Mouse (Mus musculus): Measurements from ENCODE around the gene Syt13. TPM values are rescaled to one million over a fixed set of nuclear protein-coding genes. Genes with fewer than 3 reads are reported as not detected.

Syt13 gene
- 0.07 and 0.13 TPM in 2 replicates for polyA plus RNA-seq (2012; rRNA removed)
- polyA plus RNA-seq (2014; fragmentation: Nextera tagmentation; extraction: Ambion mirVana), result 0.05 and 0.06 TPM in 2 replicates

GRCm38 (mm10) chr2:92914933-92915553, at the start of gene Syt13:
Syt13 (plus strand) TSS chr2:92915098.
- H3K27me3 ChIP-seq (ENCODE audit: control insufficient read depth, insufficient read depth, low read length), result peaks cover 26% of the 10 kb centered on the region
- no peak for DNase-seq (ENCODE audit: low read depth in 3 of 3, low spot score in 3 of 3)
- H3K9ac ChIP-seq (replicated peaks), result no peak within 1 kb of the TSS

GRCm38 (mm10) chr2:92866616-92867015, 48.3 kb upstream of the Syt13 start:
- Histone ChIP-seq H3K27ac (no peak overlapping the region), H3K9ac (replicated peaks) (no peak overlapping the region), H3K4me3 (ENCODE audit: insufficient read depth in 1 of 2, low read depth in 2 of 2, low read length in 2 of 2) (no peak overlapping the region), H3K9me3 (ENCODE audit: control insufficient read depth, low read length) (no peaks in the 10 kb centered on the region), H3K4me1 (replicated peaks; ENCODE audit: control insufficient read depth in 2 of 2, insufficient read depth in 2 of 2, low read length in 1 of 2) (no peaks in the 10 kb centered on the region), H3K4me2 (ENCODE audit: low read depth) (no peak overlapping the region), H3K36me3 (replicated peaks; ENCODE audit: control insufficient read depth, insufficient read depth, low read depth) (no peaks in the 10 kb centered on the region), H3K27me3 (ENCODE audit: control insufficient read depth, insufficient read depth, low read length) (no peaks in the 10 kb centered on the region; the same call in 1 of the 2 replicates)
- ATAC-seq (ENCODE audit: insufficient read depth) (no peak), DNase-seq (ENCODE audit: low read depth in 3 of 3, low spot score in 3 of 3) (no peak)
- TF ChIP-seq CTCF (IDR thresholded peaks at IDR 0.05; ENCODE audit: low read depth), result no peak
- no peak for TF ChIP-seq EP300 (IDR thresholded peaks at IDR 0.05; ENCODE audit: low read depth)
- WGBS (ENCODE audit: insufficient replicate concordance), result 14% methylated on average over 2 of the region's 2 CpGs

More at GRCm38 (mm10) chr2:92914933-92915553, at the start of gene Syt13:
- no peak within 1 kb of the TSS for H3K4me3 ChIP-seq (ENCODE audit: insufficient read depth in 1 of 2, low read depth in 2 of 2, low read length in 2 of 2)
- H3K4me2 ChIP-seq (ENCODE audit: low read depth), result no peak within 1 kb of the TSS
- no peak for ATAC-seq (ENCODE audit: insufficient read depth)
- no peaks in the 10 kb centered on the region for H3K36me3 ChIP-seq (replicated peaks; ENCODE audit: control insufficient read depth, insufficient read depth, low read depth)
- H3K9me3 ChIP-seq (ENCODE audit: control insufficient read depth, low read length), result no peaks in the 10 kb centered on the region
- WGBS (ENCODE audit: insufficient replicate concordance), result 1% methylated on average over 36 of the region's 38 CpGs
- TF ChIP-seq CTCF (IDR thresholded peaks at IDR 0.05; ENCODE audit: low read depth), result no peak
- no peak for TF ChIP-seq EP300 (IDR thresholded peaks at IDR 0.05; ENCODE audit: low read depth)
- H3K4me1 ChIP-seq (replicated peaks; ENCODE audit: control insufficient read depth in 2 of 2, insufficient read depth in 2 of 2, low read length in 1 of 2), result no peaks in the 10 kb centered on the region
- no peak within 1 kb of the TSS for H3K27ac ChIP-seq

GRCm38 (mm10) chr2:92870139-92870836, 44.6 kb upstream of the Syt13 start:
- Histone ChIP-seq H3K9ac (replicated peaks) (no peak overlapping the region), H3K9me3 (ENCODE audit: control insufficient read depth, low read length) (no peaks in the 10 kb centered on the region), H3K36me3 (replicated peaks; ENCODE audit: control insufficient read depth, insufficient read depth, low read depth) (no peaks in the 10 kb centered on the region), H3K27me3 (ENCODE audit: control insufficient read depth, insufficient read depth, low read length) (no peaks in the 10 kb centered on the region; the same call in 1 of the 2 replicates), H3K4me2 (ENCODE audit: low read depth) (no peak overlapping the region), H3K4me3 (ENCODE audit: insufficient read depth in 1 of 2, low read depth in 2 of 2, low read length in 2 of 2) (no peak overlapping the region), H3K4me1 (replicated peaks; ENCODE audit: control insufficient read depth in 2 of 2, insufficient read depth in 2 of 2, low read length in 1 of 2) (no peaks in the 10 kb centered on the region), H3K27ac (no peak overlapping the region)
- no peak for DNase-seq (ENCODE audit: low read depth in 3 of 3, low spot score in 3 of 3)
- no peak for ATAC-seq (ENCODE audit: insufficient read depth)
- TF ChIP-seq EP300 (IDR thresholded peaks at IDR 0.05; ENCODE audit: low read depth) (no peak), CTCF (IDR thresholded peaks at IDR 0.05; ENCODE audit: low read depth) (no peak)
- WGBS (ENCODE audit: insufficient replicate concordance), result 16% methylated on average over 10 of the region's 10 CpGs

- no peaks in the 10 kb centered on the region for H3K4me1 ChIP-seq (replicated peaks; ENCODE audit: control insufficient read depth in 2 of 2, insufficient read depth in 2 of 2, low read length in 1 of 2)
- ATAC-seq (ENCODE audit: insufficient read depth) (no peak), DNase-seq (ENCODE audit: low read depth in 3 of 3, low spot score in 3 of 3) (no peak)
- H3K9ac ChIP-seq (replicated peaks), result no peak overlapping the region
- no peak overlapping the region for H3K4me3 ChIP-seq (ENCODE audit: insufficient read depth in 1 of 2, low read depth in 2 of 2, low read length in 2 of 2)
- WGBS (ENCODE audit: insufficient replicate concordance), result 49% methylated on average over 7 of the region's 7 CpGs
- no peaks in the 10 kb centered on the region for H3K9me3 ChIP-seq (ENCODE audit: control insufficient read depth, low read length)
- H3K27ac ChIP-seq, result no peak overlapping the region
- no peaks in the 10 kb centered on the region for H3K36me3 ChIP-seq (replicated peaks; ENCODE audit: control insufficient read depth, insufficient read depth, low read depth)
- H3K4me2 ChIP-seq (ENCODE audit: low read depth), result no peak overlapping the region
- no peak for TF ChIP-seq CTCF (IDR thresholded peaks at IDR 0.05; ENCODE audit: low read depth)
- no peak for TF ChIP-seq EP300 (IDR thresholded peaks at IDR 0.05; ENCODE audit: low read depth)
- no peaks in the 10 kb centered on the region; the same call in 1 of the 2 replicates for H3K27me3 ChIP-seq (ENCODE audit: control insufficient read depth, insufficient read depth, low read length)
These were observed 43.7 kb upstream of the Syt13 start for GRCm38 (mm10) chr2:92871093-92871686.

GRCm38 (mm10) chr2:92872652-92873051, 42.2 kb upstream of the Syt13 start:
- TF ChIP-seq EP300 (IDR thresholded peaks at IDR 0.05; ENCODE audit: low read depth) (no peak), CTCF (IDR thresholded peaks at IDR 0.05; ENCODE audit: low read depth) (no peak)
- 48% methylated on average over 4 of the region's 4 CpGs for WGBS (ENCODE audit: insufficient replicate concordance)
- DNase-seq (ENCODE audit: low read depth in 3 of 3, low spot score in 3 of 3) (no peak), ATAC-seq (ENCODE audit: insufficient read depth) (no peak)
- no peaks in the 10 kb centered on the region for H3K9me3 ChIP-seq (ENCODE audit: control insufficient read depth, low read length)
- H3K4me1 ChIP-seq (replicated peaks; ENCODE audit: control insufficient read depth in 2 of 2, insufficient read depth in 2 of 2, low read length in 1 of 2), result no peaks in the 10 kb centered on the region
- no peaks in the 10 kb centered on the region; the same call in 1 of the 2 replicates for H3K27me3 ChIP-seq (ENCODE audit: control insufficient read depth, insufficient read depth, low read length)
- no peak overlapping the region for H3K4me3 ChIP-seq (ENCODE audit: insufficient read depth in 1 of 2, low read depth in 2 of 2, low read length in 2 of 2)
- no peak overlapping the region for H3K9ac ChIP-seq (replicated peaks)
- H3K4me2 ChIP-seq (ENCODE audit: low read depth), result no peak overlapping the region
- no peaks in the 10 kb centered on the region for H3K36me3 ChIP-seq (replicated peaks; ENCODE audit: control insufficient read depth, insufficient read depth, low read depth)
- H3K27ac ChIP-seq, result no peak overlapping the region
